Mouse (Mus musculus): Measurements from ENCODE around the gene Pacrg.

DNA sequence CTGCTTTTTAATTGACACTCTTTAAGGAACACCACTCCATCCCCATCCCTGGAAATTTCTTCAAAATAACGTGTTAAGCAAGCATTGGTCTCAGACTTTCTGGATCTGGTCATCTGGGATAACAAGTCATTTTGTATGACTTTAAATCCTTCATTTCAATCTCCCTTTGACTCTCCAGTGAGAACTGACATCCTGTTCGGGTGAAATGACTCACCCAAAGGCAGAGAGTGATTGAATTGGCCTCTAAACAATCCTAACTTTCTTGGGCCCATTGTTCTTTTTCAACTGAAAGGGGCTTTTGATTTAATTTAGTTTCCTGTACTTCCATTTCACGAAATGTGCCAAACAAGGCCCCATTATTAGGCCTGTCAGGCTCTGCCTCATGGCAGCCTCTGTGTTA lies 228.5 kb downstream of the Pacrg start:
- TF ChIP-seq POLR2A (IDR thresholded peaks at IDR 0.05; ENCODE audit: extremely low read depth, insufficient read depth, low read length) (no peak), CTCF (IDR thresholded peaks at IDR 0.05; ENCODE audit: low read depth, low read length) (no peak)

Data from liver, adult 2 months (tissue).